Mouse (Mus musculus) embryonic stem cell, embryonic (primary cell): Measurements from ENCODE around the gene Luc7l.

Source experiments
- CTCF ChIA-PET, 4 experiments: fragments of 300-600 bp in 2 of 4; fragments of 350-600 bp in 2 of 4; sonication (Branson Sonifier 250); formaldehyde crosslinking; loops; one replicate each; lab custom pipeline; 2022; ENCODE audit warnings: inconsistent platforms in 2 of 4; lab: Charles Lee
- POLR2A ChIA-PET, 4 experiments: fragments of 300-600 bp in 2 of 4; fragments of 350-600 bp in 2 of 4; sonication (Branson Sonifier 250); formaldehyde crosslinking; loops; one replicate each; lab custom pipeline; 2022; ENCODE audit warnings: antibody characterized with exemption in 4 of 4, inconsistent platforms in 1 of 4; lab: Charles Lee

The Luc7l gene

GRCm38 (mm10) chr17:26286199-26286955 is 33.7 kb downstream of the Luc7l start:
- CTCF ChIA-PET = interaction anchor here in 3 of 4 experiments (0.6 to 1.8 kb wide), 3 partner anchors 10 to 165 kb away, joined by 3 to 4 read pairs (median 4); partner anchors contain the start of gene Luc7l (in 1 of the 3)
- POLR2A ChIA-PET = interaction anchor here in 3 of 4 experiments (0.6 to 5.6 kb wide), 11 partner anchors 10 to 148 kb away, joined by 3 to 33 read pairs (median 3); partner anchors contain the start of genes Luc7l (in 2 of the 3) and Fam234a (in 1 of the 3)

GRCm38 (mm10) chr17:26289475-26289874 is 36.8 kb downstream of the Luc7l start:
- ChIA-PET CTCF (interaction anchor here in 1 of 4 experiments (1.0 kb wide), 1 partner anchor 163 kb away, joined by 3 read pairs; no protein-coding TSS in a partner anchor), POLR2A (interaction anchor here in 1 of 4 experiments (1.9 kb wide), 1 partner anchor 14 kb away, joined by 4 read pairs; no protein-coding TSS in a partner anchor)

- CTCF ChIA-PET = interaction anchor here in 1 of 4 experiments (0.7 kb wide), 1 partner anchor 339 kb away, joined by 3 read pairs; no protein-coding TSS in a partner anchor
- POLR2A ChIA-PET = interaction anchor here in 1 of 4 experiments (1.4 kb wide), 1 partner anchor 23 kb away, joined by 3 read pairs; no protein-coding TSS in a partner anchor
These were observed 45.6 kb downstream of the Luc7l start for GRCm38 (mm10) chr17:26298318-26298717.

- CTCF ChIA-PET = interaction anchor here (0.6 to 2.9 kb wide), 13 partner anchors 55 to 463 kb away, joined by 3 to 28 read pairs (median 4); no protein-coding TSS in a partner anchor
- POLR2A ChIA-PET = no interaction called here
These were observed 61.6 kb downstream of the Luc7l start for GRCm38 (mm10) chr17:26314291-26314690.

- POLR2A ChIA-PET = interaction anchor here in 2 of 4 experiments (0.5 to 1.2 kb wide), 5 partner anchors 52 to 187 kb away, joined by 3 to 7 read pairs (median 3); no protein-coding TSS in a partner anchor
- CTCF ChIA-PET = interaction anchor here in 3 of 4 experiments (0.5 to 2.9 kb wide), 8 partner anchors 17 to 553 kb away, joined by 3 to 28 read pairs (median 4); partner anchors contain the start of gene Mrpl28 (in 1 of the 3)
These were observed 62.8 kb downstream of the Luc7l start for GRCm38 (mm10) chr17:26315474-26315873.

GRCm38 (mm10) chr17:26318441-26318840 is 65.7 kb downstream of the Luc7l start:
- CTCF ChIA-PET = no interaction called here

More at GRCm38 (mm10) chr17:26318441-26318840, 65.7 kb downstream of the Luc7l start:
- POLR2A ChIA-PET = no interaction called here
